Mouse (Mus musculus) embryo, embryonic 10.5 days (tissue): ENCODE data around the gene Ubl5.
"Not testable (repeated sequence)": the region's sequence is repeated elsewhere in the genome, so short reads cannot be mapped to it uniquely, and the experiment has no call there.

ENCODE experiments used
- DNase-seq: peaks from one replicate; pipeline ENCODE4 v3.0.0-alpha.2; 2015; ENCODE audit warnings: low spot score

Ubl5 gene

GRCm38 (mm10) chr9:20657546-20657945 is 14.9 kb downstream of the Ubl5 start:
- no peak for DNase-seq

GRCm38 (mm10) chr9:20662325-20662724 is 19.6 kb downstream of the Ubl5 start:
- peak; percentile 82 for DNase-seq

GRCm38 (mm10) chr9:20662874-20663273 is 20.2 kb downstream of the Ubl5 start:
- peak; percentile 34 for DNase-seq

- no peak for DNase-seq
Measured at GRCm38 (mm10) chr9:20663956-20664355, 21.3 kb downstream of the Ubl5 start.

- DNase-seq: no peak
Measured at GRCm38 (mm10) chr9:20664366-20664765, 21.7 kb downstream of the Ubl5 start.

- DNase-seq: no peak
Measured at GRCm38 (mm10) chr9:20664982-20665637, 22.4 kb downstream of the Ubl5 start.

GRCm38 (mm10) chr9:20665925-20666324 is 23.2 kb downstream of the Ubl5 start:
- peak; percentile 64 for DNase-seq

- DNase-seq: no peak
Measured at GRCm38 (mm10) chr9:20666510-20667034, 23.9 kb downstream of the Ubl5 start.

GRCm38 (mm10) chr9:20668065-20668464 is 25.4 kb downstream of the Ubl5 start:
- DNase-seq: no peak

- DNase-seq: no peak
Measured at GRCm38 (mm10) chr9:20672047-20672446, 29.4 kb downstream of the Ubl5 start.

- no peak for DNase-seq
Measured at GRCm38 (mm10) chr9:20677892-20678291, 35.2 kb downstream of the Ubl5 start.

- DNase-seq: no peak
Measured at GRCm38 (mm10) chr9:20680378-20680958, 37.8 kb downstream of the Ubl5 start.

GRCm38 (mm10) chr9:20681546-20682388 is 39.1 kb downstream of the Ubl5 start:
- DNase-seq: no peak

- no peak for DNase-seq
Measured at GRCm38 (mm10) chr9:20682389-20682722, 39.7 kb downstream of the Ubl5 start.

- DNase-seq: no peak
Measured at GRCm38 (mm10) chr9:20685081-20685861, 42.6 kb downstream of the Ubl5 start.

- DNase-seq: no peak
Measured at GRCm38 (mm10) chr9:20689403-20689802, 46.7 kb downstream of the Ubl5 start.

- peak; percentile 56 for DNase-seq
Measured at GRCm38 (mm10) chr9:20689913-20690312, 47.2 kb downstream of the Ubl5 start.

GRCm38 (mm10) chr9:20690449-20690848 is 47.8 kb downstream of the Ubl5 start:
- DNase-seq: not testable (repeated sequence)

GRCm38 (mm10) chr9:20692863-20693262 is 50.2 kb downstream of the Ubl5 start:
- no peak for DNase-seq

- DNase-seq: no peak
Measured at GRCm38 (mm10) chr9:20694721-20695235, 52.1 kb downstream of the Ubl5 start.

- no peak for DNase-seq
Measured at GRCm38 (mm10) chr9:20696107-20696712, 53.5 kb downstream of the Ubl5 start.
